Mouse (Mus musculus): Measurements from ENCODE around the gene Ube2ql1. TPM values are rescaled to one million over a fixed set of nuclear protein-coding genes. Genes with fewer than 3 reads are reported as not detected.

Gene Ube2ql1
- total RNA-seq, 2 experiments from 2014 or later: 3.2 to 4.8 TPM

Other genes starting within 250 kb of the Ube2ql1 start
- 10 to 100 TPM; 33.5 to 38.2 TPM for gene Nsun2, start 206.1 kb downstream of the Ube2ql1 start, total RNA-seq (2021)
- 10 to 100 TPM; 12.0 to 12.6 TPM for gene Tent4a, start 205.3 kb downstream of the Ube2ql1 start, total RNA-seq (2021)
- gene Srd5a1, start 128.4 kb downstream of the Ube2ql1 start, total RNA-seq (2021): 1 to 10 TPM; 1.4 TPM
- 10 to 100 TPM; 21.3 to 22.1 TPM for gene Med10, start 62.5 kb upstream of the Ube2ql1 start, total RNA-seq (2021)